Mouse (Mus musculus) cerebellum, adult 9-10 months (tissue): ENCODE results near the gene Oxsr1.
"Not testable (repeated sequence)": the region's sequence is repeated elsewhere in the genome, so short reads cannot be mapped to it uniquely, and the experiment has no call there.

Experiments
- DNase-seq: peaks from one replicate; pipeline ENCODE4 v3.0.0; 2022

Oxsr1 gene

GRCm38 (mm10) chr9:119322289-119323259 is at the start of gene Oxsr1:
TSS of gene Oxsr1 (minus strand) at chr9:119322427.
- peak; percentile 100 for DNase-seq

- no peak for DNase-seq
These were observed 49.0 kb upstream of the Oxsr1 start for GRCm38 (mm10) chr9:119371251-119371650.

- DNase-seq, result not testable (repeated sequence)
These were observed 48.5 kb upstream of the Oxsr1 start for GRCm38 (mm10) chr9:119370770-119371169.

- DNase-seq, result no peak
These were observed 46.1 kb upstream of the Oxsr1 start for GRCm38 (mm10) chr9:119368367-119368766.

GRCm38 (mm10) chr9:119365284-119365683 is 43.1 kb upstream of the Oxsr1 start, which contains the start of gene Slc22a14:
TSS of gene Slc22a14 (minus strand) at chr9:119365553.
- DNase-seq, result no peak

GRCm38 (mm10) chr9:119363229-119363628 is 41.0 kb upstream of the Oxsr1 start:
- no peak for DNase-seq

GRCm38 (mm10) chr9:119361416-119361815 is 39.2 kb upstream of the Oxsr1 start:
- DNase-seq, result no peak

- no peak for DNase-seq
These were observed 35.8 kb upstream of the Oxsr1 start for GRCm38 (mm10) chr9:119358058-119358429.

GRCm38 (mm10) chr9:119357331-119358057 is 35.3 kb upstream of the Oxsr1 start, which contains the start of gene Xylb:
TSS of gene Xylb (plus strand) at chr9:119357381.
- peak; percentile 92 for DNase-seq

- no peak for DNase-seq
These were observed 33.7 kb upstream of the Oxsr1 start for GRCm38 (mm10) chr9:119355943-119356342.

- no peak for DNase-seq
These were observed 31.7 kb upstream of the Oxsr1 start for GRCm38 (mm10) chr9:119353926-119354325.

GRCm38 (mm10) chr9:119352060-119352459 is 29.8 kb upstream of the Oxsr1 start:
- DNase-seq, result peak; percentile 68

GRCm38 (mm10) chr9:119350947-119351705 is 28.9 kb upstream of the Oxsr1 start:
- DNase-seq, result no peak

GRCm38 (mm10) chr9:119350531-119350930 is 28.3 kb upstream of the Oxsr1 start:
- no peak for DNase-seq

- DNase-seq, result no peak
These were observed 24.1 kb upstream of the Oxsr1 start for GRCm38 (mm10) chr9:119346376-119346775.

- no peak for DNase-seq
These were observed 20.5 kb upstream of the Oxsr1 start for GRCm38 (mm10) chr9:119342728-119343127.

- DNase-seq, result peak; percentile 92
These were observed 18.9 kb upstream of the Oxsr1 start, which contains the start of gene Myd88 for GRCm38 (mm10) chr9:119340909-119341816. TSS of gene Myd88 (minus strand) at chr9:119341411.

GRCm38 (mm10) chr9:119340212-119340580 is 18.0 kb upstream of the Oxsr1 start:
- DNase-seq, result no peak

- DNase-seq, result peak; percentile 71
These were observed 17.5 kb upstream of the Oxsr1 start, which contains the start of gene Acaa1a for GRCm38 (mm10) chr9:119339558-119340211. TSS of gene Acaa1a (plus strand) at chr9:119339676.

- peak; percentile 45 for DNase-seq
These were observed 16.9 kb upstream of the Oxsr1 start for GRCm38 (mm10) chr9:119339106-119339505.

- no peak for DNase-seq
These were observed 16.1 kb upstream of the Oxsr1 start for GRCm38 (mm10) chr9:119338350-119338749.
